Mouse (Mus musculus) limb, embryonic 13.5 days (tissue): Measurements from ENCODE around the gene Kcnf1. TPM values are rescaled to one million over a fixed set of nuclear protein-coding genes. Genes with fewer than 3 reads are reported as not detected.
A peak's percentile ranks its signal among the peaks of the same experiment; 100 is the strongest.

Source experiments
- ATAC-seq: fragments of 200-750 bp; cut with Nextera tagmentation; 2 replicates; pipeline ENCODE4 v1.8.0; 2017; ENCODE audit warnings: low read depth, moderate number of reproducible peaks, moderate TSS enrichment; ENCODE audit not compliant: low FRiP score
- H3K27ac ChIP-seq: fragments of 300-500 bp; sonication (generic); 2 replicates; pipeline ENCODE4 v1.5.1; 2015; ENCODE audit warnings: inconsistent platforms, mild to moderate bottlenecking, moderate library complexity
- H3K27me3 ChIP-seq: fragments of 300-500 bp; sonication (generic); 2 replicates; pipeline ENCODE4 v1.6.1; 2015; ENCODE audit warnings: mild to moderate bottlenecking, inconsistent platforms
- H3K36me3 ChIP-seq: fragments of 300-500 bp; sonication (generic); 2 replicates; pipeline ENCODE4 v1.6.1; 2015; ENCODE audit warnings: inconsistent platforms, mild to moderate bottlenecking, moderate library complexity
- H3K4me1 ChIP-seq: fragments of 300-500 bp; sonication (generic); 2 replicates; pipeline ENCODE4 v1.6.1; 2015; ENCODE audit warnings: inconsistent platforms
- H3K4me2 ChIP-seq: fragments of 300-500 bp; sonication (generic); replicated peaks from 2 replicates; pipeline ENCODE4 v1.6.1; 2015; ENCODE audit warnings: inconsistent platforms, mild to moderate bottlenecking, moderate library complexity
- H3K4me3 ChIP-seq: fragments of 300-500 bp; sonication (generic); 2 replicates; pipeline ENCODE4 v1.5.1; 2015; ENCODE audit warnings: moderate library complexity, mild to moderate bottlenecking, inconsistent platforms
- H3K9ac ChIP-seq: fragments of 300-500 bp; sonication (generic); 2 replicates; pipeline ENCODE4 v1.6.1; 2015; ENCODE audit warnings: mild to moderate bottlenecking, inconsistent platforms
- H3K9me3 ChIP-seq: fragments of 300-500 bp; sonication (generic); 2 replicates; pipeline ENCODE4 v1.6.1; 2016; ENCODE audit warnings: inconsistent platforms
- WGBS: fragments of 180-500 bp; shearing (Covaris S2); methylation state at CpG from one replicate; pipeline ENCODE4 v1.1.7; 2015; 5-methylcytosine and 5-hydroxymethylcytosine counted together
- polyA plus RNA-seq: library from polyadenylated mRNA; unstranded; fragments of >200 nt; fragmentation: Nextera tagmentation; extraction: Ambion mirVana; gene quantifications from 2 replicates; pipeline ENCODE4 v1.2.1, GENCODE M21; 2015

Gene Kcnf1
- polyA plus RNA-seq, 1 experiment from 2014 or later = 0.80 TPM

DNA sequence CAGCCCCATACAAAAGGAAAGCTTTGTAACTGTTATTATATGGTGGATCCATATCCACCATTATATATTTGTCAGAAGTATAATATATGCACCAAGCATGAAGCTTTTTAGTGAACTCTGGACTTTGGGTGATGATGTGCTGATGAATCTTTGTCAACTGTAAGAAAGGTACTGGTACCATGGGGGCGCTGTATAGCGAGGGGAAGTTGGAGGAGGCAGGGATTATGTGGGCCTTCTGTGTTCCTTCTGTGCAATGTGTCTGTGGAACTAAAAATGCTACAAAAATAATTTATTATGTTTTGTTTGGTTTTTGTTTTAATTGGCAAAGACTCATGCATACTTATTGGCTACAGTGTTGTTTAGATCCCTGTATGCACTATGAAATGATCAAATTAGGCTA, 16.2 kb upstream of the Kcnf1 start:
- no peaks in the 10 kb centered on the region for H3K9me3 ChIP-seq
- no peak overlapping the region for H3K4me2 ChIP-seq
- no peak overlapping the region for H3K9ac ChIP-seq
- no peaks in the 10 kb centered on the region for H3K36me3 ChIP-seq
- H3K27ac ChIP-seq = no peak overlapping the region
- no peaks in the 10 kb centered on the region for H3K4me1 ChIP-seq
- WGBS = 88% methylated on average over 2 of the region's 2 CpGs
- ATAC-seq = no peak
- H3K27me3 ChIP-seq = 0 out of 2 replicates have a peak, but pooled peaks cover 3% of the 10 kb centered on the region
- H3K4me3 ChIP-seq = no peak overlapping the region

DNA sequence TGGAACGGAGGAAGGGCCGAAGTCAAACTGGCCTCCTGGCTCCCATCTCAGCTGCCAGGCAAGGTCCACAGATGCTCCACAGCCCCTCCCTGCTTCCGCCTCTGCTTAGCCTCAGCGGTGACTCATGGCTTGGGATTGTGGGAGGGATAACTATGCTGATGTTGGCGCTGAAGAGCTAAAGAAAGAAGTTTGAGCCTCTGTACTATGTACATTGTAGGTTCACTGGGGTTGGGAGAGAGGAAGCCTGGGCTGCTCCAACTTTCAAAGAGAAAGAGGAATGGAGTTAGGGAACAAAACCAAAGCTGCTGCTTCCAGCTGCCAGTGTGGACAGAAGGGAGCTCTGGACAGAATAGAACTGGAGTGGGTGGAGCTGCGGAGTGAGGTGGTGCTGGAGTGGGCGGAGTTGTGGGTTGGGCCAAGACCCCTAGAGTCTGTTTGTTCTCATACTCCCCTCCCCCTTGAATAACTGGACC, 7.7 kb upstream of the Kcnf1 start:
- H3K27me3 ChIP-seq = 0 out of 2 replicates have a peak, but pooled peaks cover 3% of the 10 kb centered on the region
- no peak overlapping the region for H3K4me3 ChIP-seq
- H3K36me3 ChIP-seq = no peaks in the 10 kb centered on the region
- H3K9ac ChIP-seq = no peak overlapping the region
- H3K4me1 ChIP-seq = peaks cover 9% of the 10 kb centered on the region
- peak; percentile 76 for ATAC-seq
- 19% methylated on average over 7 of the region's 7 CpGs for WGBS
- H3K4me2 ChIP-seq = peak overlapping the region; percentile 28
- H3K9me3 ChIP-seq = no peaks in the 10 kb centered on the region
- no peak overlapping the region for H3K27ac ChIP-seq

DNA sequence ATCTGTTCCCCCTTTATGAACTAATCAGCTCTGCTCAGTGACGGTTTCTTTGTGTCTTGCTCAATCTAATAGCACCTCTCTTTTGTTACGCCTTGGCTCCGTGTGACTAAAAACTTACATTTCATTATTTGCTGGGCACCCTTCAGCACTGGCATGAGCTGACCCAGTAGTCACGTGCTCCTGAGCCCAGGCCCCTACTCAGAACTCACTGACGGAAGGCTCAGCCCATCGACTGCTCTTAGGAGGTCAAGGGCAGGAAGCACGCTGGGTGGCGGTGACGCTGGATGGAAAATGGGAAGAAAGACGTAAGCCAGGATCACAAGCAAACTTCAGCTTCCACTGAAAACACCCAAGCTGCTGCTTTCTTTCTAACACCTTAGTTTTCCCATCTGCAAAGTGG, 7.1 kb upstream of the Kcnf1 start:
- no peaks in the 10 kb centered on the region for H3K9me3 ChIP-seq
- no peaks in the 10 kb centered on the region for H3K36me3 ChIP-seq
- H3K4me3 ChIP-seq = no peak overlapping the region
- 42% methylated on average over 10 of the region's 10 CpGs for WGBS
- H3K27ac ChIP-seq = no peak overlapping the region
- 0 out of 2 replicates have a peak, but pooled peaks cover 3% of the 10 kb centered on the region for H3K27me3 ChIP-seq
- H3K4me1 ChIP-seq = peaks cover 9% of the 10 kb centered on the region
- H3K4me2 ChIP-seq = no peak overlapping the region
- H3K9ac ChIP-seq = no peak overlapping the region
- peak; percentile 26; the same call in 1 of the 2 replicates for ATAC-seq

DNA sequence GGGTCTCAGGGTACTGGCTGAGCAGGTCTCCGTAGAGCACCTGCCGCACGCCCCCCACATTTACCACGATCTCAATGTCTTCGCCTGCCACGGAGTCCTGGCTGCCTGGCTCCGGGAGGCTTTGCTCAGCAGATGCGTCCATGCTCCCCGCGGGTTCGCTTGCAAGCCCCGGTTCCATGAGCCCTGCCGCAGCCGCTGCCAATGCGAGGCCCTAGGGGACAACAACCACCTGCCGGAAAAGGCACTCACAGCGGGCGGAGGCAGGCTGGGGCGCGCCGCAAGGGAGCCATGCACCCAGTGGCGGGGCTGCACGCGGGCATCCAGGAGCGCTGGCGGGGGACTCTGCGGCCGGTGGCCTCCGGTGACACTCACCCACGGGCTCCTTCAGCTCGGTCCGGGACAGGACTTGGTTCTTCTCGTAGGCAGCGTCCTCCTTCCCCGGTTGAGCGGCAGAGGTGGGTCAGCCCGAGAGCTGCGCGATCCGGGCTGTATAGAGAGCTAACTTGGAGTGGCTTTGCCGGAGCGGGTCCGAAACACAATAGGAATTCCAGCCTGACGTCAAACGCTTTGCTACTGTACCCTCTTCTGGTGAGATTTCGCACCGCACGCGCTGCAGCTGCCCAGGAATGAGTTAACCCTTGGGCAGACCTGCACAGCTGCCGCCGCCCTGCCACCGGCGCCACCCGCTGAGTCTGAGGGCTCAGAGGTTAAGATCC, 489 bp downstream of the Kcnf1 start:
- under 1% methylated on average over 54 of the region's 54 CpGs for WGBS
- no peak overlapping the region for H3K27ac ChIP-seq
- no peaks in the 10 kb centered on the region for H3K9me3 ChIP-seq
- peak overlapping the region; percentile 73 for H3K9ac ChIP-seq
- H3K4me1 ChIP-seq = peaks cover 10% of the 10 kb centered on the region
- H3K4me3 ChIP-seq = peak overlapping the region; percentile 55
- peaks cover 43% of the 10 kb centered on the region for H3K27me3 ChIP-seq
- peak overlapping the region; percentile 99 for H3K4me2 ChIP-seq
- no peaks in the 10 kb centered on the region for H3K36me3 ChIP-seq
- ATAC-seq = peak; percentile 72; the same call in 1 of the 2 replicates

DNA sequence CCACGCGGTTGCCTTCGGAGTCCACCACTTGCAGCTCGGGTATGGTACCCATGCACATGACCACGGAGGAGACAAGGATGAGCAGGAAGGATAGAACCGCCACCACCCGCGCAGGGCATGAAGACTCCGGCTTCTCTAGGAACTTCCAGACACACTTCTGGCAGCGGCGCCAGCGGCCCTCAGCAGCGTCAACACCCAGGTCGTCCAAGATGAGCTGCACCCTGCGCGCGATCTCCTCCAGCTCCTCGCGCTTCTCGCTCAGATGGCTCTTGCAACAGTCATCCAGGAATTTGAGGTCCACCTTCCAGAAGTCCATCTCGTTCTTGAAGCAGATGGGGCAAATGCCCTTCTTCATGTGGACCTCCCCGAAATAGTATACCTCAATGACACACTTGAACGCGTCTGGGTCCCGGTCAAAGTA, 1.1 kb downstream of the Kcnf1 start:
- no peak overlapping the region for H3K27ac ChIP-seq
- peaks cover 10% of the 10 kb centered on the region for H3K4me1 ChIP-seq
- 22% methylated on average over 25 of the region's 25 CpGs for WGBS
- no peak for ATAC-seq
- H3K36me3 ChIP-seq = no peaks in the 10 kb centered on the region
- peaks cover 43% of the 10 kb centered on the region for H3K27me3 ChIP-seq
- peak overlapping the region; percentile 73 for H3K9ac ChIP-seq
- H3K4me2 ChIP-seq = peak overlapping the region; percentile 99
- no peaks in the 10 kb centered on the region for H3K9me3 ChIP-seq
- H3K4me3 ChIP-seq = peak overlapping the region; percentile 55

DNA sequence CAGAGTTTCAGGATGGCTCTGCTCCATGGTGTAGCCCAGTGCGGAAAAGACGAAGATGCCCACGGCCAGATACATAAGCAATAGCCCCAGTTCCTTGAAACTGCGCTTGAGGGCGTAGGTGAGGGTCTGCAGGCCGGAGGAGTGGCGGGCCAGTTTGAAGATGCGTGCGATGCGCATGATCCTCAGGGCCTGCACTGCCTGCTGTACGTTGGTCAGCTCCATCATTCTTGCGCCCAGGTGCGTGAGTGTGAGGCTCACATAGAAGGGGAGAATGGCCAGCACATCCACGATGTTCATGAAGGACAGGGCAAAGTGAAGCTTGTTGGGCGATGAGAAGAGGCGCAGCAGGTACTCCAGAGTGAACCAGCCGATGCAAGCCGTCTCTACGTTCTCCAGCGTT, 1.6 kb downstream of the Kcnf1 start:
- Histone ChIP-seq H3K27me3 (peaks cover 43% of the 10 kb centered on the region), H3K9ac (peak overlapping the region; percentile 73; the same call in 1 of the 2 replicates)
- ATAC-seq = no peak

DNA sequence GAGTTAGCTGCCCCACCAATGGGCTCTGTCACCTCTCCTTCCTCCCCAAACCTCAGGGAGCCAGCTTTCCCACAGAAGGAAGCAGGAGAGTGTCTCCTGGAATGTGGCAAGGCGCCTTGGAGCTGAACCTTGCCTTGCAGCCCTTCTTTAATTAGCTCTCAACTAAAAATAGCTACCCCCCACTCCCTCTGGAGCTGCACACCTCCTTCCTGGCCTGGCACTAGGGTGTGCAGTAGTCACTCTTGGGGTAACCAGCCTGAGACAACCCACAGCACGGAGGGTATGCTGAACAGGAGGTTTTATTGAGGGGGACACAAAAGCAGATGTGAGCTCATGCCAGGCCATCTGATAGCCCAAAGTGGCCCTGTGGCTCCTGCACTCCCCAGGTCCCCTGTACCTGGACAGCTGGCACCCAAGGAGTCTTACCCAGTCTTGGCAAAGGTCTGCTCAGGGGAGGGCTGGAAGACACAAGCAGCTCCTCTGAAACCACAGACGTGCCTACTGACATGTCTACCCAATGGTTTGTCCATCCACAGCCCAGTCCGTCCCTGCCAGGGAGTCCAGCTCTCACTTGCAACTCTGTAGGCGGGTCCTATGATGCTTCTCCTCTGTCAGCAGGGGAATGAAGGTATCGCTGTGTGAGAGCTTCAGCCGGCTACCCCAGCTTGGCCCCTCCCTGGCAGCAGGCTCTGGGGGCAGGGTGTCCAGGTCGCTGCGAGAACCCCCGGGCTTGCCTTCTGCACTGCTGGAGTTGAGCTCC, 2.4 kb downstream of the Kcnf1 start:
- Histone ChIP-seq H3K27ac (no peak overlapping the region), H3K9ac (no peak overlapping the region), H3K36me3 (no peaks in the 10 kb centered on the region), H3K4me3 (no peak overlapping the region), H3K9me3 (no peaks in the 10 kb centered on the region), H3K27me3 (peaks cover 40% of the 10 kb centered on the region), H3K4me1 (peaks cover 10% of the 10 kb centered on the region), H3K4me2 (peak overlapping the region; percentile 7; the same call in 1 of the 2 replicates)
- 73% methylated on average over 10 of the region's 10 CpGs for WGBS
- no peak for ATAC-seq

More for the DNA sequence above, 1.6 kb downstream of the Kcnf1 start:
- H3K4me1 ChIP-seq = peaks cover 10% of the 10 kb centered on the region
- no peaks in the 10 kb centered on the region for H3K36me3 ChIP-seq
- WGBS = 82% methylated on average over 20 of the region's 20 CpGs
- H3K9me3 ChIP-seq = no peaks in the 10 kb centered on the region
- no peak overlapping the region for H3K27ac ChIP-seq
- H3K4me3 ChIP-seq = peak overlapping the region; percentile 55
- peak overlapping the region; percentile 99 for H3K4me2 ChIP-seq

DNA sequence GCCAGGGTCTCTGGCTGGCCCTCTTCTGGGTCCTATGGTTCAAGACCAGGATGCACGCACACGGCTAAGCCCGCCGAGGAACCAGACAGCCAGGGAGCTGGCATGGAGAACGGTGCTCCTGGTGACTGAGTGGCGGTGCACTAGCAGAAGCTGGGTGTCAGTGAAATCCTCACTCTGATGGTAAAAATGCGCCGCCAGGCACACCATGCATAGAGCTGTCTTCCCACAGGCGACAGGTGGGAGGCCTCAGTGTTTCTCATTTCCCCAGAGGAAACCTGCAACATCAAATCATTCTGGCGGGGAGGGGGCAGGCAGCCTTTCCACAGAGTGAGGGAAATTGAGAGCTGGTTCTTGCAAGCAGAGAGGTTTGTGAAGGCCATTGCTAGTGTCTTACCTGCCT, 6.3 kb downstream of the Kcnf1 start:
- Histone ChIP-seq H3K4me3 (no peak overlapping the region), H3K27me3 (peaks cover 23% of the 10 kb centered on the region), H3K4me2 (no peak overlapping the region), H3K27ac (no peak overlapping the region), H3K4me1 (peaks cover 2% of the 10 kb centered on the region), H3K9me3 (no peaks in the 10 kb centered on the region), H3K36me3 (no peaks in the 10 kb centered on the region), H3K9ac (no peak overlapping the region)
- WGBS = 80% methylated on average over 10 of the region's 10 CpGs
- no peak for ATAC-seq

DNA sequence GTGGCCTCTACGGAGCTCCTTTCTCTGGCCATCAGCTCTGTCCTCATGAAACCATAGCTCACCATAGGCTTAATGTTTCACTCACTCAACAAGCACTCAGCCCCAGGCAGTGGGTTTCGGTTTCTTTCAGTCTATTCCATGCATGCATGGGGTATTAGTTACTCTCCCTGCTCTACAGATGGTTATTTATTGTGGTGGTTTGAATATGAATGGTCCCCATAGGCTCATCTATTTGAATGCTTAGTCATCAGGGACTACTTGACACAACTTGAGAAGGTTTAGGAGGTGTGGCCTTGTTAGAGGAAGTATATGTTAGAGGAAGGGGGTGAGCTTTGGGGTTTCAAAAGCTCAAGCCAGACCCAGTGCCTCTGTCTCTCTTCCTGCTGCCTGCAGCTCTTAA, 10.6 kb downstream of the Kcnf1 start:
- WGBS = 89% methylated on average over 2 of the region's 2 CpGs
- Histone ChIP-seq H3K9ac (no peak overlapping the region), H3K27ac (no peak overlapping the region), H3K27me3 (no peaks in the 10 kb centered on the region), H3K4me1 (peaks cover 4% of the 10 kb centered on the region), H3K4me2 (no peak overlapping the region), H3K4me3 (no peak overlapping the region), H3K9me3 (no peaks in the 10 kb centered on the region), H3K36me3 (no peaks in the 10 kb centered on the region)
- no peak for ATAC-seq

DNA sequence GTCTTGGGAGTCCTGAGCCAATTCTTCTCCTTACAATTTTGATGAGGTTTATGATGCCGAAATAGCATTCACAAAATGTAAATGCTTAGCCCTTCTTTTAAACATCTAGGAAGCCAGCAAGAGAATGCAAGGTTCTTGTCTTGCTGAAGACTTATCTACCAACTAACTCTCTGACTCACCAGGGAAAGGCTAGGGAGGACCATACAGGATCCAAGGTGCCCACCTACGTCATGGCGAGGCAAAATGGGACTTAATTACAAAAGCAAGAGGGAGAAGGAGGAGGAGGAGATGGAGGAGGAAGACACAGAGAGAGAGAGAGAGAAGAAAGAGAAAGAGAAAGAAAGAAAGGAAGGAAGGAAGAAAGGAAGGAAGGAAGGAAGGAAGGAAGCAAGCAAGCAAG, 12.7 kb downstream of the Kcnf1 start:
- H3K9me3 ChIP-seq = no peaks in the 10 kb centered on the region
- H3K9ac ChIP-seq = no peak overlapping the region
- H3K27me3 ChIP-seq = no peaks in the 10 kb centered on the region
- H3K4me3 ChIP-seq = no peak overlapping the region
- H3K4me2 ChIP-seq = no peak overlapping the region
- H3K4me1 ChIP-seq = peaks cover 4% of the 10 kb centered on the region
- ATAC-seq = no peak
- no peaks in the 10 kb centered on the region for H3K36me3 ChIP-seq
- H3K27ac ChIP-seq = no peak overlapping the region
- 86% methylated on average over 3 of the region's 3 CpGs for WGBS

DNA sequence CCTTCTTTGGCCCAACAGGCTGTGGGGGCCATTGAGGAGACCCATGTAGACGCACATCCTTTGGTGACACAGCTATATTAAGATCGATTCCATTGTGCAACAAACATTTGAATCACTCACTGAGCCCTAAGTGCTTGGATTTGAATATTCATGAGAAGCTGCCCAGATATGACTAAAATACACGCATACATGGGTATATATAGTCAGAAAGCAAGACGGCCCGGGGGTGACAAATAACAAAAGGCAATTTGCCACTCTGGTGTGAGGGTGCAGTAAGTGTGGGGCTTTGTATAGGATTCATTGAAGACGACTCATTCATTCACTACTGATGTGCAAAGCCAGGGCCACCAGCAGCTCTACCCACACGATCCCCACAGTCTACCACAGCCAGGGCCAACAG, 17.1 kb downstream of the Kcnf1 start:
- H3K4me3 ChIP-seq = no peak overlapping the region
- no peaks in the 10 kb centered on the region for H3K36me3 ChIP-seq
- H3K9me3 ChIP-seq = no peaks in the 10 kb centered on the region
- H3K27me3 ChIP-seq = no peaks in the 10 kb centered on the region
- H3K27ac ChIP-seq = no peak overlapping the region
- no peak overlapping the region for H3K9ac ChIP-seq
- ATAC-seq = no peak
- 87% methylated on average over 7 of the region's 7 CpGs for WGBS
- H3K4me2 ChIP-seq = no peak overlapping the region
- peaks cover 4% of the 10 kb centered on the region for H3K4me1 ChIP-seq

DNA sequence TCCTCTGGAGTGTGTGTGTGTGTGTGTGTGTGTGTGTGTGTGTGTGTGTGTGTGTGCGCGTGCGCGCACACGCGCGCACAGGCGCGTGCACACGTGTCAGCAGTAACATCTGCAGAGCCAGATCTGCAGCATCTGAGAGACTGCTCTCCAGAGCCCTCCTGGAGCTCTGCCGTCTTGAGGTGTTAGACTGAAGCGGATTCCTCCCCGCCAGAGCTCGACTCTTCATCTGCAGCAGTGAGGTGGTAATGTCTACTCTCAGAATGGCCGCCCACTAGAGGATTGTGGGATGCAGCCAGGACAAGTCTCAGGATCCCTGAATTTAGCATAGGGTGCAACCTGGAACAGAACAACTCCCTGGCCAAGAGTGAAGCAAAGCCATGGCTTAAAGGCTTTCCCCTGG, 19.1 kb downstream of the Kcnf1 start:
- ATAC-seq = no peak
- no peaks in the 10 kb centered on the region for H3K36me3 ChIP-seq
- H3K27me3 ChIP-seq = no peaks in the 10 kb centered on the region
- no peaks in the 10 kb centered on the region for H3K9me3 ChIP-seq
- no peak overlapping the region for H3K27ac ChIP-seq
- WGBS = 91% methylated on average over 15 of the region's 15 CpGs
- H3K4me1 ChIP-seq = peaks cover 7% of the 10 kb centered on the region
- no peak overlapping the region for H3K4me2 ChIP-seq
- H3K4me3 ChIP-seq = no peak overlapping the region
- no peak overlapping the region for H3K9ac ChIP-seq
